Mouse (Mus musculus): ENCODE data around the gene Lrp1. TPM values are rescaled to one million over a fixed set of nuclear protein-coding genes. Genes with fewer than 3 reads are reported as not detected.
"Not testable (repeated sequence)": the region's sequence is repeated elsewhere in the genome, so short reads cannot be mapped to it uniquely, and the experiment has no call there.

Gene Lrp1
- polyA plus RNA-seq, 1 experiment from 2014 or later, result 35.7 TPM

- H3K27me3 ChIP-seq (replicated peaks; ENCODE audit: control insufficient read depth, insufficient read depth, low read length); H3K4me2 ChIP-seq; DNase-seq (ENCODE audit: low spot score); H3K36me3 ChIP-seq (ENCODE audit: control insufficient read depth, insufficient read depth, low read length); H3K9ac ChIP-seq (ENCODE audit: low read depth, low read length); H3K27ac ChIP-seq (ENCODE audit: low read depth, low read length); H3K9me3 ChIP-seq (ENCODE audit: control insufficient read depth, low read length); ATAC-seq (replicated peaks; ENCODE audit: low FRiP score); H3K4me3 ChIP-seq (ENCODE audit: low read depth, low read length): not testable (repeated sequence)
- peaks cover 20% of the 10 kb centered on the region for H3K4me1 ChIP-seq (replicated peaks; ENCODE audit: control insufficient read depth, insufficient read depth, low read length)
- WGBS, result 58% methylated on average over 6 of the region's 6 CpGs
Measured at GRCm38 (mm10) chr10:127657617-127658016, 36.7 kb upstream of the Lrp1 start.

DNA sequence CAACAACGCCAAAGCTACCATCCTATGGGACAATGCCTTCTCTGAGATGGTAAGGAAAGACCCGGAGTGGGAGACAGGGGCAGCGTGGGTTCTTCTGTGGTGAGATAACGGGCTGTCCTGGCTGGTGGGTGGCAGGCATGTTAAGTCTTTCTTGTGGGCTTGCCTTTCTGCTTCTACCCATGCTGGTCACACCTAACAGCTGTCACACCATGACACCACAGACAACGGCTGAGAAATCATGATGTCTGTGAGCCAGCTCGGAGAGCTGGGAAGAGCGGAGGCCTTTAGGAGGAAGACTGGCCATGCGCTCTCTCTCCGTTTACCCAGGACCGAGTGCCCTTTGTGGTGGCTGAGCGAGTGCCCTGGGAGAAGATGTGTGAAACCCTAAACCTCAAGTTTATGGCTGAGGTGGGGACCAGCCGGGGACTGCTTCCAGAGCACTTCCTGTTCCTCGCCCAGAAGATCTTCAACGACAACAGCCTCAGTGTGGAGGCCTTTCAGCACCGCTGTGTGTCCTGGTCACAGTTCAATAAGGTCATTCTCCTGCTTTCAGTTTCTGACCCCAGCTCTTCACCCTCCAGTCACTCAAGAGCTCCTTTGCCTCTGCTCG is 34.1 kb upstream of the Lrp1 start:
- 71% methylated on average over 16 of the region's 16 CpGs for WGBS
- Histone ChIP-seq H3K9ac (ENCODE audit: low read depth, low read length) (no peak overlapping the region), H3K27me3 (replicated peaks; ENCODE audit: control insufficient read depth, insufficient read depth, low read length) (no peaks in the 10 kb centered on the region), H3K9me3 (ENCODE audit: control insufficient read depth, low read length) (no peaks in the 10 kb centered on the region), H3K4me2 (no peak overlapping the region), H3K27ac (ENCODE audit: low read depth, low read length) (no peak overlapping the region), H3K4me1 (replicated peaks; ENCODE audit: control insufficient read depth, insufficient read depth, low read length) (peaks cover 5% of the 10 kb centered on the region), H3K4me3 (ENCODE audit: low read depth, low read length) (no peak overlapping the region), H3K36me3 (ENCODE audit: control insufficient read depth, insufficient read depth, low read length) (peaks cover 12% of the 10 kb centered on the region)
- ATAC-seq (replicated peaks; ENCODE audit: low FRiP score) (no peak), DNase-seq (ENCODE audit: low spot score) (no peak)

- Histone ChIP-seq H3K36me3 (ENCODE audit: control insufficient read depth, insufficient read depth, low read length) (peaks cover 12% of the 10 kb centered on the region), H3K27me3 (replicated peaks; ENCODE audit: control insufficient read depth, insufficient read depth, low read length) (no peaks in the 10 kb centered on the region), H3K27ac (ENCODE audit: low read depth, low read length) (no peak overlapping the region; the same call in 1 of the 2 replicates), H3K4me2 (peak overlapping the region; percentile 25), H3K4me3 (ENCODE audit: low read depth, low read length) (no peak overlapping the region; the same call in 1 of the 2 replicates), H3K9ac (ENCODE audit: low read depth, low read length) (0 out of 2 replicates have a peak overlapping the region, but pooled peaks have one; percentile 20), H3K4me1 (replicated peaks; ENCODE audit: control insufficient read depth, insufficient read depth, low read length) (peaks cover 5% of the 10 kb centered on the region), H3K9me3 (ENCODE audit: control insufficient read depth, low read length) (no peaks in the 10 kb centered on the region)
- no peak for DNase-seq (ENCODE audit: low spot score)
- 58% methylated on average over 21 of the region's 21 CpGs for WGBS
- ATAC-seq (replicated peaks; ENCODE audit: low FRiP score), result no peak
Measured at GRCm38 (mm10) chr10:127652906-127653638, 32.1 kb upstream of the Lrp1 start.

- 38% methylated on average over 2 of the region's 2 CpGs for WGBS
- Histone ChIP-seq H3K27ac (ENCODE audit: low read depth, low read length) (no peak overlapping the region), H3K27me3 (replicated peaks; ENCODE audit: control insufficient read depth, insufficient read depth, low read length) (no peaks in the 10 kb centered on the region), H3K4me1 (replicated peaks; ENCODE audit: control insufficient read depth, insufficient read depth, low read length) (peaks cover 15% of the 10 kb centered on the region), H3K9me3 (ENCODE audit: control insufficient read depth, low read length) (no peaks in the 10 kb centered on the region), H3K4me2 (no peak overlapping the region), H3K4me3 (ENCODE audit: low read depth, low read length) (no peak overlapping the region), H3K36me3 (ENCODE audit: control insufficient read depth, insufficient read depth, low read length) (no peaks in the 10 kb centered on the region; the same call in 1 of the 2 replicates), H3K9ac (ENCODE audit: low read depth, low read length) (no peak overlapping the region)
- ATAC-seq (replicated peaks; ENCODE audit: low FRiP score), result no peak
- no peak for DNase-seq (ENCODE audit: low spot score)
Measured at GRCm38 (mm10) chr10:127645791-127646190, 24.8 kb upstream of the Lrp1 start.

DNA sequence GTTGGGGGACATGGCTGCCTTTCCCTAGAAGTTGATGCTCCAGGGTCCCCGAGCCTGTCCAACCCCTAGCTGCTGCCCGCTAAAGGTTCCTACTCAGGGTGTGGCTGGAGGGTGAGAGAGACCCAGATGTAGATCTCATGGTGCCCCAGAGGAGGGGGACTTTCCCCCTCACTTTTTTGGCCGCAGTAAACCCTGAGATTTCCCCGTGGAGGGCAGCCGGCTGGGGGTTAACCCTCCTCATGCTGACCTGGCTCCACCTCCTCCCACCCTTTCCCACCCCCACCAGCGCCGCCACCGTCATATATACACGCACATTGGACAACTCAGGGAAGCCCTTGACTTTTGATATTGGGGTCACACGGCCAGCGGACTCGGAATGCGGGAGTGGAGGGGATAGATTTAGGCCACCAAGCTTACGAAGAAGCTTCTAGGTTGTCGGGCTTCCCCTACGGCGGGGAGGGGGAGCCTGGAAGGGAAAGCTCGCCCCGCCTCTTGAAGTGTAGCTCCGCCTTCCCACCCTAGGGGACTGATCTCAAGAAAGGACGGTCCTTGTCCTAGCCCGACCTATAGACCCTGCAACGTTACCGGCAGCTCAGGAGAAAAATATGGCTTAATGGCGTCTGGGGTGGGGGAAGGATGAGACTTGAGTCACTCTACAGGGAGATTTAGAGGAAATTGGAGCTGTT is 22.7 kb upstream of the Lrp1 start:
- H3K9ac ChIP-seq (ENCODE audit: low read depth, low read length), result peak overlapping the region; percentile 78
- no peaks in the 10 kb centered on the region for H3K9me3 ChIP-seq (ENCODE audit: control insufficient read depth, low read length)
- no peaks in the 10 kb centered on the region for H3K27me3 ChIP-seq (replicated peaks; ENCODE audit: control insufficient read depth, insufficient read depth, low read length)
- H3K4me2 ChIP-seq, result peak overlapping the region; percentile 86
- ATAC-seq (replicated peaks; ENCODE audit: low FRiP score) (peak; percentile 70), DNase-seq (ENCODE audit: low spot score) (peak; percentile 75)
- peak overlapping the region; percentile 66 for H3K4me3 ChIP-seq (ENCODE audit: low read depth, low read length)
- under 1% methylated on average over 25 of the region's 25 CpGs for WGBS
- H3K27ac ChIP-seq (ENCODE audit: low read depth, low read length), result peak overlapping the region; percentile 81
- peaks cover 15% of the 10 kb centered on the region for H3K4me1 ChIP-seq (replicated peaks; ENCODE audit: control insufficient read depth, insufficient read depth, low read length)
- no peaks in the 10 kb centered on the region; the same call in 1 of the 2 replicates for H3K36me3 ChIP-seq (ENCODE audit: control insufficient read depth, insufficient read depth, low read length)

GRCm38 (mm10) chr10:127642772-127643552 is 22.0 kb upstream of the Lrp1 start, which contains the start of gene Stat6:
TSS of gene Stat6 (plus strand) at chr10:127642986.
- Histone ChIP-seq H3K9ac (ENCODE audit: low read depth, low read length) (peak within 1 kb of the TSS; percentile 78), H3K4me2 (peak within 1 kb of the TSS; percentile 86), H3K27ac (ENCODE audit: low read depth, low read length) (peak within 1 kb of the TSS; percentile 81), H3K36me3 (ENCODE audit: control insufficient read depth, insufficient read depth, low read length) (no peaks in the 10 kb centered on the region), H3K9me3 (ENCODE audit: control insufficient read depth, low read length) (no peaks in the 10 kb centered on the region), H3K4me1 (replicated peaks; ENCODE audit: control insufficient read depth, insufficient read depth, low read length) (peaks cover 15% of the 10 kb centered on the region), H3K4me3 (ENCODE audit: low read depth, low read length) (peak within 1 kb of the TSS; percentile 66), H3K27me3 (replicated peaks; ENCODE audit: control insufficient read depth, insufficient read depth, low read length) (no peaks in the 10 kb centered on the region)
- peak; percentile 81 for ATAC-seq (replicated peaks; ENCODE audit: low FRiP score)
- peak; percentile 80 for DNase-seq (ENCODE audit: low spot score)
- WGBS, result 2% methylated on average over 37 of the region's 37 CpGs

- peak; percentile 66 for ATAC-seq (replicated peaks; ENCODE audit: low FRiP score)
- peak overlapping the region; percentile 66 for H3K4me3 ChIP-seq (ENCODE audit: low read depth, low read length)
- DNase-seq (ENCODE audit: low spot score), result peak; percentile 73
- WGBS, result 5% methylated on average over 19 of the region's 19 CpGs
- peak overlapping the region; percentile 81 for H3K27ac ChIP-seq (ENCODE audit: low read depth, low read length)
- H3K9ac ChIP-seq (ENCODE audit: low read depth, low read length), result peak overlapping the region; percentile 78
- H3K4me2 ChIP-seq, result peak overlapping the region; percentile 86
- H3K9me3 ChIP-seq (ENCODE audit: control insufficient read depth, low read length), result no peaks in the 10 kb centered on the region
- no peaks in the 10 kb centered on the region for H3K36me3 ChIP-seq (ENCODE audit: control insufficient read depth, insufficient read depth, low read length)
- H3K27me3 ChIP-seq (replicated peaks; ENCODE audit: control insufficient read depth, insufficient read depth, low read length), result no peaks in the 10 kb centered on the region
- H3K4me1 ChIP-seq (replicated peaks; ENCODE audit: control insufficient read depth, insufficient read depth, low read length), result peaks cover 15% of the 10 kb centered on the region
Measured at GRCm38 (mm10) chr10:127641861-127642771, 21.2 kb upstream of the Lrp1 start.

All from liver, embryonic 11.5 days (tissue).